Mouse (Mus musculus) CD4-positive, CD25-positive, alpha-beta regulatory T cell, adult 4 months (primary cell): ENCODE data around the gene Usp9y. TPM values are rescaled to one million over a fixed set of nuclear protein-coding genes. Genes with fewer than 3 reads are reported as not detected.
A peak's percentile ranks its signal among the peaks of the same experiment; 100 is the strongest.

Experiments used
- ATAC-seq: one replicate; pipeline ENCODE4 v1.8.0; 2017
- polyA plus RNA-seq, 2 experiments: library from polyadenylated mRNA; unstranded; fragments of 100-300 nt; shearing (Covaris generic); gene quantifications; one replicate each; pipeline ENCODE4 v1.2.1; 2017

The Usp9y gene
- polyA plus RNA-seq = not detected

GRCm38 (mm10) chrY:1459682-1460081 is at the start of gene Usp9y:
Usp9y (minus strand) TSS chrY:1459782.
- no peak for ATAC-seq

GRCm38 (mm10) chrY:1293708-1294107 is 165.9 kb downstream of the Usp9y start:
- no peak for ATAC-seq

- peak; percentile 95 for ATAC-seq
These were observed 173.3 kb downstream of the Usp9y start, which contains the start of gene Ddx3y for GRCm38 (mm10) chrY:1286171-1286795. Ddx3y (minus strand) TSS chrY:1286629.

GRCm38 (mm10) chrY:1285735-1286134 is 173.8 kb downstream of the Usp9y start:
- ATAC-seq = peak; percentile 35

Other genes with a start within 250 kb of the Usp9y start
- 10 to 100 TPM; 68.4 to 94.0 TPM for gene Uty, start 214.0 kb downstream of the Usp9y start, polyA plus RNA-seq
- 100 to 1,000 TPM; 102 to 140 TPM for gene Ddx3y, start 173.2 kb downstream of the Usp9y start, polyA plus RNA-seq